Mouse (Mus musculus) macrophage (primary cell): Measurements from ENCODE around the gene Ralgapa2. TPM values are rescaled to one million over a fixed set of nuclear protein-coding genes. Genes with fewer than 3 reads are reported as not detected.

ENCODE experiments used
- H3K27ac ChIP-seq: fragments of 350-480 bp; formaldehyde crosslinking; 2 replicates; pipeline ENCODE4 v1.9.0; 2021
- H3K36me3 ChIP-seq: fragments of 350-480 bp; formaldehyde crosslinking; 2 replicates; pipeline ENCODE4 v1.9.0; 2021; ENCODE audit errors: inconsistent target
- H3K4me3 ChIP-seq: fragments of 350-480 bp; formaldehyde crosslinking; 2 replicates; pipeline ENCODE4 v1.9.0; 2021; ENCODE audit errors: inconsistent target
- H3K79me2 ChIP-seq: fragments of 350-480 bp; formaldehyde crosslinking; 2 replicates; pipeline ENCODE4 v1.9.0; 2021; ENCODE audit errors: inconsistent target
- WGBS: methylation state at CpG from one replicate; pipeline ENCODE4 v1.1.7; 2026; ENCODE audit warnings: inconsistent platforms; ENCODE audit not compliant: missing documents; 5-methylcytosine and 5-hydroxymethylcytosine counted together
- polyA plus RNA-seq: library from polyadenylated mRNA; stranded (reverse); fragments of 250-400 nt; gene quantifications from 3 replicates; pipeline ENCODE4 v1.2.4, GENCODE M21; 2018; ENCODE audit warnings: inconsistent platforms
- total RNA-seq, 78 experiments: library from RNA; depleted of rRNA; stranded (reverse); fragments of 250-400 nt; gene quantifications; 1 replicate in 9 of 78; 2 replicates in 24 of 78; 3 replicates in 43 of 78; 4 replicates in 2 of 78; pipeline ENCODE4 v1.2.4; 2018; ENCODE audit warnings: inconsistent platforms in 56 of 78

The Ralgapa2 gene
- 100 to 1,000 TPM; 123 to 838 (median 267) TPM for total RNA-seq (2018; cell fraction: chromatin; rRNA removed)
- 10 to 100 TPM in 17 of 26 experiments, 1 to 10 TPM in 9; 5.9 to 25.4 (median 14.5) TPM for total RNA-seq (2018; cell fraction: cytosol; rRNA removed)
- 100 to 1,000 TPM in 13 of 26 experiments, 10 to 100 TPM in 13; 36.4 to 362 (median 111) TPM for total RNA-seq (2018; cell fraction: nucleus; rRNA removed)
- polyA plus RNA-seq: 9.7 to 13.8 TPM (median 10.5 TPM) in 3 replicates

GRCm38 (mm10) chr2:146511911-146512580 is at the start of gene Ralgapa2:
Ralgapa2 (minus strand) TSS chr2:146512344.
- H3K27ac ChIP-seq: peak within 1 kb of the TSS; percentile 19; the same call in 1 of the 2 replicates
- WGBS: under 1% methylated on average over 57 of the region's 57 CpGs
- peak within 1 kb of the TSS; percentile 57 for H3K4me3 ChIP-seq
- peaks cover 45% of the 10 kb centered on the region for H3K79me2 ChIP-seq
- H3K36me3 ChIP-seq: no peaks in the 10 kb centered on the region

- Histone ChIP-seq H3K36me3 (no peaks in the 10 kb centered on the region), H3K4me3 (no peak overlapping the region), H3K79me2 (no peaks in the 10 kb centered on the region), H3K27ac (no peak overlapping the region)
- WGBS: 78% methylated on average over 3 of the region's 3 CpGs
Measured at GRCm38 (mm10) chr2:146561505-146561904, 49.4 kb upstream of the Ralgapa2 start.

GRCm38 (mm10) chr2:146560633-146561043 is 48.5 kb upstream of the Ralgapa2 start:
- Histone ChIP-seq H3K79me2 (no peaks in the 10 kb centered on the region), H3K36me3 (no peaks in the 10 kb centered on the region), H3K4me3 (no peak overlapping the region), H3K27ac (no peak overlapping the region)
- 17% methylated on average over 4 of the region's 4 CpGs for WGBS

- Histone ChIP-seq H3K79me2 (no peaks in the 10 kb centered on the region), H3K27ac (no peak overlapping the region), H3K4me3 (no peak overlapping the region), H3K36me3 (no peaks in the 10 kb centered on the region)
Measured at GRCm38 (mm10) chr2:146556148-146556547, 44.0 kb upstream of the Ralgapa2 start.

GRCm38 (mm10) chr2:146555351-146555750 is 43.2 kb upstream of the Ralgapa2 start:
- H3K27ac ChIP-seq: no peak overlapping the region
- no peaks in the 10 kb centered on the region for H3K36me3 ChIP-seq
- 92% methylated on average over 3 of the region's 5 CpGs for WGBS

GRCm38 (mm10) chr2:146553701-146554100 is 41.6 kb upstream of the Ralgapa2 start:
- Histone ChIP-seq H3K27ac (no peak overlapping the region), H3K79me2 (no peaks in the 10 kb centered on the region), H3K4me3 (no peak overlapping the region), H3K36me3 (no peaks in the 10 kb centered on the region)
- 100% methylated on average over 2 of the region's 2 CpGs for WGBS

More at GRCm38 (mm10) chr2:146555351-146555750, 43.2 kb upstream of the Ralgapa2 start:
- H3K79me2 ChIP-seq: no peaks in the 10 kb centered on the region
- no peak overlapping the region for H3K4me3 ChIP-seq

- H3K4me3 ChIP-seq: no peak overlapping the region
- H3K27ac ChIP-seq: no peak overlapping the region
- WGBS: 91% methylated on average over 4 of the region's 4 CpGs
Measured at GRCm38 (mm10) chr2:146551818-146552217, 39.7 kb upstream of the Ralgapa2 start.

GRCm38 (mm10) chr2:146549111-146549776 is 37.1 kb upstream of the Ralgapa2 start:
- H3K79me2 ChIP-seq: no peaks in the 10 kb centered on the region
- no peak overlapping the region for H3K27ac ChIP-seq
- WGBS: 89% methylated on average over 4 of the region's 6 CpGs
- no peaks in the 10 kb centered on the region for H3K36me3 ChIP-seq
- H3K4me3 ChIP-seq: no peak overlapping the region

More at GRCm38 (mm10) chr2:146551818-146552217, 39.7 kb upstream of the Ralgapa2 start:
- H3K36me3 ChIP-seq: no peaks in the 10 kb centered on the region
- no peaks in the 10 kb centered on the region for H3K79me2 ChIP-seq

GRCm38 (mm10) chr2:146544155-146544814 is 32.1 kb upstream of the Ralgapa2 start:
- 92% methylated on average over 1 of the region's 1 CpGs for WGBS

GRCm38 (mm10) chr2:146533118-146533949 is 21.2 kb upstream of the Ralgapa2 start:
- Histone ChIP-seq H3K79me2 (no peaks in the 10 kb centered on the region), H3K36me3 (no peaks in the 10 kb centered on the region), H3K4me3 (no peak overlapping the region), H3K27ac (peak overlapping the region; percentile 40)
- 24% methylated on average over 8 of the region's 8 CpGs for WGBS

More at GRCm38 (mm10) chr2:146544155-146544814, 32.1 kb upstream of the Ralgapa2 start:
- H3K4me3 ChIP-seq: no peak overlapping the region
- no peaks in the 10 kb centered on the region for H3K79me2 ChIP-seq
- no peak overlapping the region for H3K27ac ChIP-seq
- no peaks in the 10 kb centered on the region for H3K36me3 ChIP-seq

GRCm38 (mm10) chr2:146532493-146532892 is 20.3 kb upstream of the Ralgapa2 start:
- Histone ChIP-seq H3K27ac (no peak overlapping the region), H3K36me3 (no peaks in the 10 kb centered on the region), H3K4me3 (no peak overlapping the region), H3K79me2 (no peaks in the 10 kb centered on the region)
- WGBS: 98% methylated on average over 3 of the region's 3 CpGs

- Histone ChIP-seq H3K4me3 (no peak overlapping the region), H3K27ac (no peak overlapping the region), H3K79me2 (no peaks in the 10 kb centered on the region), H3K36me3 (no peaks in the 10 kb centered on the region)
- WGBS: 25% methylated on average over 1 of the region's 2 CpGs
Measured at GRCm38 (mm10) chr2:146525483-146525882, 13.3 kb upstream of the Ralgapa2 start.

- no peaks in the 10 kb centered on the region for H3K36me3 ChIP-seq
- H3K79me2 ChIP-seq: no peaks in the 10 kb centered on the region
- WGBS: 89% methylated on average over 4 of the region's 4 CpGs
- H3K4me3 ChIP-seq: no peak overlapping the region
- no peak overlapping the region for H3K27ac ChIP-seq
Measured at GRCm38 (mm10) chr2:146524685-146525415, 12.7 kb upstream of the Ralgapa2 start.
